Comparison of ENCODE assay signal across 8 mouse cellular contexts in genomic region chr9:111117126-111117642, GRCm38 (mm10). TPM values are rescaled to one million over a fixed set of nuclear protein-coding genes. Genes with fewer than 3 reads are reported as not detected.
DNase-seq lines count a peak whose midpoint lies in the region; ATAC-seq and TF ChIP-seq lines count a peak whose summit lies in the region.

TSS of gene Lrrfip2 (plus strand) at chr9:111117592.

- 28% methylated on average over 14 of the region's 14 CpGs for WGBS in lung, embryonic 15.5 days
- 41% methylated on average over 14 of the region's 14 CpGs for WGBS in bone marrow, adult 2 months
- 24% methylated on average over 14 of the region's 14 CpGs for WGBS in intestine, embryonic 14.5 days

- 0 out of 2 replicates have a peak, but pooled peaks have one; percentile 7 for ATAC-seq in lung, embryonic 15.5 days (ENCODE audit: borderline replicate concordance, extremely low read depth, low FRiP score, low TSS enrichment)
- no peak for ATAC-seq in intestine, embryonic 14.5 days (replicated peaks; ENCODE audit: low FRiP score, low TSS enrichment, low read depth)
- no peak for ATAC-seq in megakaryocyte, adult 5-6 weeks (ENCODE audit: poor library complexity, severe bottlenecking)
- ATAC-seq in erythroid progenitor cell, adult 5-6 weeks (replicated peaks; ENCODE audit: low FRiP score, poor library complexity, severe bottlenecking): no peak

- H3K4me1 ChIP-seq in lung, embryonic 15.5 days: peaks cover 22% of the 10 kb centered on the region
- H3K4me1 ChIP-seq in bone marrow, adult 2 months (ENCODE audit: control insufficient read depth, insufficient read depth, low read length): peaks cover 2% of the 10 kb centered on the region; the same call in 1 of the 2 replicates
- peaks cover 15% of the 10 kb centered on the region for H3K4me1 ChIP-seq in intestine, embryonic 14.5 days (replicated peaks; ENCODE audit: control insufficient read depth, insufficient read depth, low read length)

- peak within 1 kb of the TSS; percentile 86 for H3K9ac ChIP-seq in lung, embryonic 15.5 days
- peak within 1 kb of the TSS; percentile 82 for H3K9ac ChIP-seq in intestine, embryonic 14.5 days (ENCODE audit: low read length)

- intact Hi-C loops in gastrocnemius, postnatal 36 days (cut with DNase I): loop anchor here (5.0 kb wide), 1 partner anchor 45 kb away; no protein-coding TSS in a partner anchor

- TF ChIP-seq POLR2A in bone marrow, adult 2 months (IDR thresholded peaks at IDR 0.05; ENCODE audit: borderline replicate concordance, control insufficient read depth, low read depth, low read length): no peak

- TF ChIP-seq CTCF in bone marrow, adult 2 months (IDR thresholded peaks at IDR 0.05; ENCODE audit: control insufficient read depth, insufficient read depth, low read length): no peak

- H3K27me3 ChIP-seq in lung, embryonic 15.5 days: no peaks in the 10 kb centered on the region
- no peaks in the 10 kb centered on the region for H3K27me3 ChIP-seq in intestine, embryonic 14.5 days (replicated peaks; ENCODE audit: control insufficient read depth, insufficient read depth, low read length)

- no peaks in the 10 kb centered on the region for H3K9me3 ChIP-seq in lung, embryonic 15.5 days
- H3K9me3 ChIP-seq in intestine, embryonic 14.5 days (ENCODE audit: control insufficient read depth, low read length): no peaks in the 10 kb centered on the region

- H3K4me3 ChIP-seq in lung, embryonic 15.5 days: peak within 1 kb of the TSS; percentile 96
- H3K4me3 ChIP-seq in bone marrow, adult 2 months (replicated peaks; ENCODE audit: control insufficient read depth, low read depth, low read length): peak within 1 kb of the TSS; percentile 77
- peak within 1 kb of the TSS; percentile 94 for H3K4me3 ChIP-seq in intestine, embryonic 14.5 days (ENCODE audit: low read depth, low read length)

- peak within 1 kb of the TSS; percentile 88 for H3K27ac ChIP-seq in lung, embryonic 15.5 days
- peak within 1 kb of the TSS; percentile 77 for H3K27ac ChIP-seq in bone marrow, adult 2 months (ENCODE audit: control insufficient read depth, insufficient read depth, low read depth, low read length, poor library complexity)
- H3K27ac ChIP-seq in intestine, embryonic 14.5 days (ENCODE audit: low read depth): peak within 1 kb of the TSS; percentile 78

- peak within 1 kb of the TSS; percentile 81 for H3K4me2 ChIP-seq in lung, embryonic 15.5 days
- H3K4me2 ChIP-seq in intestine, embryonic 14.5 days (ENCODE audit: low read length): peak within 1 kb of the TSS; percentile 85

- H3K36me3 ChIP-seq in lung, embryonic 15.5 days: 0 out of 2 replicates have a peak, but pooled peaks cover 3% of the 10 kb centered on the region
- H3K36me3 ChIP-seq in intestine, embryonic 14.5 days (ENCODE audit: control insufficient read depth, insufficient read depth, low read length): no peaks in the 10 kb centered on the region

- DNase-seq in lung, adult 18-20 months: no peak
- DNase-seq in gastrocnemius, postnatal 36 days: no peak
- peak; percentile 50 for DNase-seq in intestine, embryonic 14.5 days (ENCODE audit: low spot score)
- DNase-seq in right cerebral cortex, postnatal 4 days: no peak

RNA-seq across cellular contexts. Expression of gene Lrrfip2, which starts in this region (rescaled TPM):
- 42.3 and 46.1 TPM in 2 replicates for polyA plus RNA-seq in lung, embryonic 15.5 days (2015; fragmentation: Nextera tagmentation; extraction: Ambion mirVana)
- polyA plus RNA-seq in bone marrow, adult 2 months (2011; ENCODE audit: insufficient read depth, insufficient read length, low replicate concordance, missing spikeins): 48.1 and 88.3 TPM in 2 replicates
- total RNA-seq in gastrocnemius, postnatal 36 days (2021): 10 to 100 TPM; 63.9 to 69.2 TPM
- polyA plus RNA-seq in intestine, embryonic 14.5 days (2014; fragmentation: Nextera tagmentation; extraction: Ambion mirVana): 34.4 and 36.8 TPM in 2 replicates
- 77.9 and 85.2 TPM in 2 replicates for total RNA-seq in megakaryocyte, adult 5-6 weeks (2015)
- total RNA-seq in megakaryocyte, adult 5-6 weeks (2017): 137 and 138 TPM in 2 replicates
- 8.4 and 37.8 TPM in 2 replicates for total RNA-seq in erythroid progenitor cell, adult 5-6 weeks (2015; ENCODE audit: low replicate concordance)
- total RNA-seq in erythroid progenitor cell, adult 5-6 weeks (2017; ENCODE audit: low replicate concordance): 57.0 and 75.1 TPM in 2 replicates
